Mouse (Mus musculus): ENCODE measurements around the gene Cdh6.

Cdh6 gene

DNA sequence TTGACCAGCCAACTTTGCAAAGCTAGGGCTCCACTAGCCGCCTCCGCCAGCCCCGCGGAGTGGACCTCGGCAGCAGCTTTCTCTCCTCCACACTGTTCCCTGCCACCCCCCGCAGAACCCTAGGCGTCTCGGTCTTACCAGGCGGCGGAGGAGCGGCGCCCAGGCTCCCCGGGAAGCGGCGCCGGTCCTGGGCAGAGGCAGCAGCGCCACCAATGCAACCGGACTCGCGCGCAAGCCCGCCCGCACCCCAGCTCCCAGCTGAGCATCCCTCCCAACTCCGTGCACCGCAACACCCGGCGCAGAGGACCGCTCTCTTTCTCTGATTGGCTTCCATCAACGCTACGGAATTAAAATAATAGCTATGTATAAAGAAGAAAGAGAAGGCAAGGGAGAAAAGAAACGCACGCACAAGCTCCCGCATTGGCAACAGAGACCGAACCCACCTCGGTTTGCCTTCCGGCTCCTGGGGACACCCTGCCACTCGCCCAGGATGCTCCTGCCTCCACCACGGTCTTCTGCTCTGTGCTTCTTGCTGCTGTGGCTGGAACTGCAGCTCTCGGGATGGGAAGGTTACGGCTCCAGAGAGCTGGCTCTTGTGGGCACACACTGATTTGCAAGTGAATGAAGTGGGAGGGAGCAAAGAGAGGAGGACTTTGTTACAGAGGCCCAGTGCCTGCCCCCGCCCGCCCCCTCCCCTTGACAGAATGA is at the start of gene Cdh6:
Gene Cdh6 (minus strand): TSS at position 605 of the 708 bp plus-strand sequence.
- DNase-seq (ENCODE audit: low spot score) = peak; percentile 90

DNA sequence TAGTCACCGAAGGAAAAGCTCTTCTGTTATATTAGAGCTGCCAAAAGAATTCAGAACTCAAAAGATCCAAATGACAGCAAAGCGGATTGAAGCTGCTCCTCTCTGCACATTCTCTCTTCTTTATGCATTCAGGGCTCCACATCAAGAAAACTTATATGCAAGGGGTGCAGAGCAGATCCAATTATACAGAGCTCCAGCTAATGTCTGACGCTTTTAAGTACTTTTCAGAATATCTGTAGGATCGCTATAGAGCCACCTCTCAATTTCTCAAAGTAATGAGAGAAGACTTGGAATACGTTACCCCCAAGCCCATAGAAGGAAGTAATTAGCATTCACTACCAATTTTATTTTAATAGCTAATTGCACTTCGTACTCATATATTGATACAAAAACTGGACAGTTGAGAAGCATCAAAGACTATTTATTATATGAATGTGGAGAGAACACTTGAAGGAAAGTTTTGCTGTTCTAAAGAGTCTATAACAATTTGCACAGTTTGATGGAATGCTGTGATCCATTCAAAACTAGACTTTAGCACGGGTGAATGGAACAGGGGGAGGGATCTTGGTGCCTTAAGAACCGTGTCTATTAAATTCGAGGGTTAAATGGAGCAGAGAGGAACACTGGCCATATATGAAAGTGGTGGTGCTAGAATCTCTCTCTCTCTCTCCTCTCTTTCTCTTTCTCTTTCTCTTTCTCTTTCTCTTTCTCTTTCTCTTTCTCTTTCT is 46.4 kb upstream of the Cdh6 start:
- no peak for DNase-seq (ENCODE audit: low spot score)

DNA sequence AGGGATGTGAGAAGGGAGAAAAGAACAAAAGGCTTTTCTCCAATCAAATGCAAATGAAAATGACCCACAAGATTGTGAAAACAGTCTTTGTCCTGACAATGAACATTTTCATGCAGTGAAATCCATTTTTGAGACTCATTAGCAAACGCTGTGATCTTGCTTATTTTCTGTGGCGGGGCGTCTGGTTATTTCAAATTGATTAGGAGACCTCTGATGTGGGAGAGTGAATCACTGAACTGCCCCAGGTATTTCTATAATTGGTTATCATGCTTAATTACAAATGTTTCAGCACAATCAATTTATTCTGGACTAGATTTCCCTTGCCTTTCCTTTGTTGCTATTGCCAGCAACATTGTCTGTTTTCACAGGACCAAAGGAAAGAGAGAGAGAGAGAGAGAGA is 44.3 kb upstream of the Cdh6 start:
- no peak for DNase-seq (ENCODE audit: low spot score)

DNA sequence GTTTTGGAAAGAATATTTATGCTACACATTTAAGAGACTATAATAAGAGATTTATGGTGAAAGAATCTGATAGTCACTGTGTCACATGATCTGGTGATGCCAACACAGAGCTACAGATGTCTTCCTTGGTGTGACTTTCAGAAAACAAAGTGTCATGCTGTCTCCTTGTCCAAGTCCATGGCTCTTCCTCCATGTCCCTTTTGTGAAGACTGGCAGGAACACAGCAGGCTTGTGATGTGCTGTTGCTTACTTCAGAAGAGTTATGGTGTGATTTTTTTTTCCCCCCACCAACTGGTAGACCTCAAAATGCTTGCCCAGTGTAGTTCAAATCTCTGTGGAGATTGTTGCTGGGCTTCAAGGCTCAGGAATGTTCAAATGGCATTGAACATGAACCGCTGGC is 43.7 kb upstream of the Cdh6 start:
- peak; percentile 30 for DNase-seq (ENCODE audit: low spot score)

- DNase-seq (ENCODE audit: low spot score) = peak; percentile 70
These were observed 39.5 kb upstream of the Cdh6 start for GRCm38 (mm10) chr15:13212956-13213355.

DNA sequence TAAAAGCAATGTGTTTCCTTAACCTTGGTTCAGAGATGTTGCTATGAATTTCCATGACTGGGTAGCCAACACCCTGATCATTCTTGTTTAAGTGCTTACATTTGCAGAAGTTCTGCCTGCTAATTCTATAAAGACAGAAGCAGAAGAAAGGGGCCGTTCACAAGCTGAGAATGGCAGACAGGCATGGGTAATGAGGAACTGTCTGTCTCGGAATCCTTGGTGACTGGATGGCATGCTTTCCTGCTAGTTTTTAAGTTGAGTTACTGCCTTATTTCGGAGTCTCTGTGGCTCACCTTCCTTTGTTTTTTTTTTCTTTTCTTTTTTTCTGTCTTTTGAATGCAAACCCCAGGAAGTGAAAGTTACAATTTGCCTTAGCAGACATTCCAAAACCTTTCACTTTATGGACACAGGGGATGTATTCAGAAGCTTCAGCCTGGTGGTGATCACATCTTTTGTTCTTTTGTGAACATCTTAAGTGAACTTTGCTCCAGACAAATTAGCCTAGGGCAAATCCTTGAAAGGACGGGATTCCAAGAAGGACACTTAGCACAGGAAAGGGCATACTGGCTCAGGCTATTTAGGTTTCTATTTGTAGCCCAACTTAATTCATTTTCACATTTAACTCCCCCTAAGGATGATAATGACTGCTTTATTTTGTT is 38.7 kb upstream of the Cdh6 start:
- peak; percentile 81 for DNase-seq (ENCODE audit: low spot score)

DNA sequence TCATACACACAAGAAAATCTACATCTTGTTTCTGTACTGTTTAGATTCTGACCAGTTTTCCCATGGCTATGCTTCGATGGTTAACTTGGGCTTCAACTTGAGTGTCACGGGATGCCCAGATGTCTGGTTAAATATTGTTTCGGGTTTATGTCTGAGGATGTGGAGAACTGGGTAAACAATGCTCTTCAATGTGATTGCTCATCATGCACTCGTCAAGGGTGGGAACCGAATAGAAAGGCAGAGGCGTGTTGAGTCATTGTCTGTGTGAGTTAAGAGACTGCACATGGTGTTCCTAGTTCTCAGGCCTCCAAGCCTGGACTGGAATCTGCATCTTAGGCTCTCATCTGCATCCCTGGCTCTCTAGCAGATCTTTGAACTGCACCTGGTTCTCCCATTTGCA is 36.7 kb upstream of the Cdh6 start:
- no peak for DNase-seq (ENCODE audit: low spot score)

GRCm38 (mm10) chr15:13208716-13209115 is 35.2 kb upstream of the Cdh6 start:
- no peak for DNase-seq (ENCODE audit: low spot score)

DNA sequence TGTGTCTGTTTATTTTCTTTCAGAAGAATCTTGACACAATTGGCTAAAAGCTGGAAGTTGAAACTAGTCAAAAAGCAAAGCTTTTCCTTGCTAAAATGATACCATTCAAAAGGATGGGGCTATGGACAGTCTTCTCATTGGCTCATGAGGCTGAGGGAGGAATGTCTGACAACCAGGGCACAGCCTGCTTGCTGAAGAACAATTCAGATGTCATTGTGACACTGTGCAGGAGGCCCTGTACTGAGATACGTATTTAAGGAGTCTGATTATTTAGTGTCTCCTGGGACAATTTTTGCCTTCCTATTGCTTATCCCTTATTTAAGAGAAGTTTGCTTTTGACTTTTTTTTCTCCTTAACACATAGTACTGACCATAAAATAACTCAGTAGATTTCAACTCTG is 22.8 kb upstream of the Cdh6 start:
- DNase-seq (ENCODE audit: low spot score) = peak; percentile 48

- no peak for DNase-seq (ENCODE audit: low spot score)
These were observed 20.6 kb upstream of the Cdh6 start for GRCm38 (mm10) chr15:13194048-13194447.

GRCm38 (mm10) chr15:13193076-13193475 is 19.6 kb upstream of the Cdh6 start:
- peak; percentile 65 for DNase-seq (ENCODE audit: low spot score)

DNA sequence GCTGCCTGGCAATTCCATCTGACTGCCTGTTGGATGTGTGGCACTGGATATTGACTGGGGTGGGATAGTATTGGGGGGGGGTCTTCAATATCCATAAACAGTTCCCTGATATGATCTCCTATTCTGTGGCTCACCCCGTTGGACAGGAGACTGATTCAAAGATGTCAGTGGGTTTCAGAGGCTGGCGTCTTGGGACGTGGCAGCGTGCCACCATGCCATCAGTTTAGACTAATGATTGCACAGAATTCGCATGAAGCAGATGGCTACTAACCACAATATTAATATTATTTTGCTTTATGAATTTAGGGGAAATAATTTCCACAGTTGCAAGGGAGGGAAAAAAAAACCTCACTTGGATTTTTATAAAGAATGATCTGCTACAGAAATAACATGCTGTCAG is 10.2 kb upstream of the Cdh6 start:
- no peak for DNase-seq (ENCODE audit: low spot score)

DNA sequence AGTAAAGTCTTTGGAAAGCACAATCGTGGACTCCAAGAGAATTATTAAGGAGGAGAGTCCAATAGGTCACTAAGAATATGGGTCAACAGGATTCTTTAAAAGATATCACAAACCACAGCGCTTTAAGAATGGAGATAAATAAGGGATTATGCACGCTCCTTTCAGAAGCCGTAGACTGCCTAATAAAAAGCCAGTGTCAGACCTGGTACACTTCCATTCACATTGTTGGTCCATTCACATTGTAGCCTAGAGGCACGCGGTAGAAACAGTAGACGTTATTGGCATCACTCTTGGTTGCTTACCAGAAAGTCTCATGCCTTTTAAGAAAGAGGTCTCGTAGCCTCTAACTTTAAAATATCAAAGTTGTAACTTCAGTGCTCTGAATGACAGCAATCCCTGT is 8.0 kb upstream of the Cdh6 start:
- no peak for DNase-seq (ENCODE audit: low spot score)

DNA sequence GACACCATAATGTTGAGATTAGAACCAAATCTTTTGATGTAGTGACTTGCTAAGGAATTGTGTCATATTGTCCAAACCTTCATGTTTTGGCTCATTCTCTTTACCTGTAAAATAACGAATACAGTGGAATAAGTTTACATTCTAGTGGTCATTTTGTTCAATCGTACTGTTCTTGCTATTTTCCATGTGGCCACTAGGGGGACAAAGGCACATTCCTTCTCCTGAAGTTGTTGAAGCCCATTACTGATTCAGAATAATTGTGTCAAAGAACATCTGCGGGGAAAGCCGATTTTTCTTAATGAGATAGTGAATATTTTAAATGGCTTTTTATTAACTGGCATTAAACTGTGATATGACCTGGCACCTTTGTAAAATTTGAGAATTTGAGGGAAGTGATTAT is 7.5 kb upstream of the Cdh6 start:
- DNase-seq (ENCODE audit: low spot score) = peak; percentile 61

DNA sequence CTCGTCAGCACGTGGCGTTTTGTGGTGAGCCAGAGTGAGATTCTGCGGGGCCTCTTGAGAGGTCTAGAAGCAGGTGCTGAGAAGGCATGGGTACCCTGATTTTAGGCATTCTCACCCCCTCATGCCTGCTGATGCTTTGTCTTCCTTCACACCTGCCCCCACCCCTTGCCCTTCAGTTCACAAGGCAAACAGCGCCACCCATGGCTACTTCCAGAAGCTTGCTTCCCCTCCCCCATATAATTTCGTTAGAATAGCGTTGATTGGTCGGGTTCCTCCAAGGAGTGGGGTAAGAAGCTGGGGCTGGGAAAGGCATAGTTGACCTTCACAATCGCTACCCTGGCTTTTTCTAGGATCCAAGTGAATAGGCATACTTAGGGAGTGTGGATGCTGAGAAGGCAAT is 2.5 kb upstream of the Cdh6 start:
- DNase-seq (ENCODE audit: low spot score) = peak; percentile 62

GRCm38 (mm10) chr15:13174618-13174980 is 1.1 kb upstream of the Cdh6 start:
- DNase-seq (ENCODE audit: low spot score) = no peak

- DNase-seq (ENCODE audit: low spot score) = peak; percentile 59
These were observed 554 bp upstream of the Cdh6 start for GRCm38 (mm10) chr15:13173840-13174617.

DNA sequence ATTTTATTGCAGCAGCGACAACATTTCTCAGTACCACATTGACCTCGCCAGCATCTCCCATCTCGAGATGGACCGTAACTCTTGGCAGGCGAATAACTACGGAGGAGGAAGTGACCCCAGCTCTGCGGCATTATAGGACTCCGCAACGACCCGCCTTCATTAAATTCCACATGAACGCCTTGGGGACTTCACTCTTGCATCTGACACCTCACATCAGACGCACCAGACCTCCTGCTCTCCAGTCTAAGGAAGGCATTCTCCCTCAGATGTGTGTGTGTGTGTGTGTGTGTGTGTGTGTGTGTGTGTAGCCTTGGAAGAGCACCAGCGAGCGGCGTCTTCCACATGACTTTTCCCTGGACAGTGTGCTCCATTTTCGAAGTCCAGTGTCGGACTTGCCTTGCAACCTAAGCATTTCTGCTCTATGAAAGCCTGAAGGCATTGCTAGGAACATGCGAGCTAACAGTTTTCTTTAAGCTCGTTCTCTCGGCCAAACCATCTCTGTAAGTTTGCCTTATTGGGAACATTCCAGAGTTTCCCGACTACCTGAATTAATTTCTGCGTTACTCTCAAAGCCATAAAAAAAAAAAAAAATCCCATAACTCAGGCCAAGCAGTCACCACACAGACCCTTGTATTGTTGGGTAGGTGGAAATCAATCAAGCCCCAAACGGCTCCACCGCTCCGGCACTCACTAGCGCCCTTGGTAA is 957 bp downstream of the Cdh6 start:
- peak; percentile 71 for DNase-seq (ENCODE audit: low spot score)

GRCm38 (mm10) chr15:13171486-13172364 is 1.8 kb downstream of the Cdh6 start:
- peak; percentile 71 for DNase-seq (ENCODE audit: low spot score)

DNA sequence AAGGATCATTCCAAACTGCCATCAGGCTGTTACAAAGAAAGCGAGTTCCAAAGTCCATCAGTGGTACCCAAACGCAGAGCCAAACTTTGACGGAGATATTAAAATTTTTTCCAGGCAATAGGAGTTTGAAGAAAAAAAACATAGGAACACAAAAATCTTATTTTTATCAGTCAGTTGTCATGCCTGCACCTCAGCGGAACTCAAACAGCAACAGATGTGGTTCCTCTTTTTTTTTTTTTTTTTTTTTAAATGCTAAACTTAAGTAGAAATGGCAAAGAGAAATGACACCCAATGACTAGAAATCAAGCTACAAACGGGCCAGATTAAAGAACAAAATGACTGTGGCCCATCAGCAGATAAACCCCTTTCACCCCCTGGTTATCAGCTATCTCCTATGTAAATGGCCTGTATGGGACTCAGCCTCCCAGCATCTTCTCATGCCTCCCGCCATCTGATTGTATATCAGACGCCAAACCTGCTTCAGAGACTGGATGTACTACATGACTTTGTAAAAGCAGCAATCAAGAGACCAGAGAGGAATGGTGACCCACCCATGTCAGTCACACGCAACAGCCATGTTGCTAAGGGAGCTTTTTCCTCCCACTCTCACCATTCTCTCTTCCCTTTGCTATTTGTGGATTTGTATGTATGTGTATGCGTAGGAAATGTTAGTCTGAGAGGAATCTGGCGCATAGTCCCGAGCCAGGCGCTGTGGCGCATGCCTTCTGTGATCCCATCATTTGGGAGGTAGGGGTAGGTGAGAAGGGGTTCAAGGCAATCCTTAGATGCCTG is 8.2 kb downstream of the Cdh6 start:
- DNase-seq (ENCODE audit: low spot score) = no peak
